9 mouse cellular contexts compared by ENCODE assay signal in genomic region chr16:57420773-57421556, GRCm38 (mm10).
DNase-seq lines count a peak whose midpoint lies in the region; ATAC-seq and TF ChIP-seq lines count a peak whose summit lies in the region.
"Had no signal": no experiment of that assay in that cellular context is flagged by ENCODE, and none has a peak within 500 bp of the region (broad histone marks: within the 10 kb centered on the region; RNA-seq: fewer than 3 reads in every experiment).

No protein-coding gene starts in this region.

- H3ac ChIP-seq in myocyte (ENCODE audit: control insufficient read depth, insufficient read length): no peak overlapping the region

- no peaks in the 10 kb centered on the region for H3K9me3 ChIP-seq in embryonic facial prominence, embryonic 14.5 days (ENCODE audit: control insufficient read depth, low read length)
- no peaks in the 10 kb centered on the region for H3K9me3 ChIP-seq in embryonic facial prominence, embryonic 10.5 days
- H3K9me3 ChIP-seq: midbrain, embryonic 15.5 days had no signal

- no peak overlapping the region for H3K9ac ChIP-seq in embryonic facial prominence, embryonic 14.5 days (ENCODE audit: low read depth, low read length)
- H3K9ac ChIP-seq: midbrain, embryonic 15.5 days had no signal

- peaks cover 29% of the 10 kb centered on the region for H3K4me1 ChIP-seq in embryonic facial prominence, embryonic 14.5 days (ENCODE audit: control insufficient read depth, insufficient read depth, low read length)
- H3K4me1 ChIP-seq in embryonic facial prominence, embryonic 10.5 days: peaks cover 20% of the 10 kb centered on the region
- H3K4me1 ChIP-seq: midbrain, embryonic 15.5 days had no signal

- no peaks in the 10 kb centered on the region for H3K36me3 ChIP-seq in embryonic facial prominence, embryonic 14.5 days (ENCODE audit: control insufficient read depth, insufficient read depth, low read length)
- no peaks in the 10 kb centered on the region for H3K36me3 ChIP-seq in embryonic facial prominence, embryonic 10.5 days (replicated peaks)
- H3K36me3 ChIP-seq in myocyte (ENCODE audit: control insufficient read depth, insufficient read depth): no peaks in the 10 kb centered on the region
- H3K36me3 ChIP-seq: midbrain, embryonic 15.5 days had no signal

- H3K79me2 ChIP-seq in myocyte (ENCODE audit: control insufficient read depth, insufficient read depth): no peaks in the 10 kb centered on the region

- no peak overlapping the region for H3K4me3 ChIP-seq in embryonic facial prominence, embryonic 14.5 days (ENCODE audit: low read depth, low read length)
- H3K4me3 ChIP-seq in embryonic facial prominence, embryonic 10.5 days: no peak overlapping the region
- no peak overlapping the region for H3K4me3 ChIP-seq in myocyte
- H3K4me3 ChIP-seq: midbrain, embryonic 15.5 days had no signal

- DNase-seq in embryonic facial prominence, embryonic 14.5 days (ENCODE audit: low spot score): peak; percentile 48
- no peak for DNase-seq in embryonic facial prominence, embryonic 10.5 days (ENCODE audit: low spot score)
- peak; percentile 91 for DNase-seq in heart, adult 8-10 months (ENCODE audit: low spot score)
- peak; percentile 28 to 69 for DNase-seq in kidney, adult 8-10 months
- no peak for DNase-seq in spleen, adult 18-20 months
- DNase-seq in embryo, embryonic 10.5 days (ENCODE audit: low spot score): no peak
- no peak for DNase-seq in embryo, embryonic 9.5 days (ENCODE audit: extremely low spot score)

- H3K27ac ChIP-seq in embryonic facial prominence, embryonic 14.5 days (replicated peaks; ENCODE audit: low read depth, low read length): peak overlapping the region; percentile 33; the same call in 1 of the 2 replicates
- H3K27ac ChIP-seq in embryonic facial prominence, embryonic 10.5 days (replicated peaks): no peak overlapping the region
- H3K27ac ChIP-seq: midbrain, embryonic 15.5 days had no signal

- no peak overlapping the region for H3K4me2 ChIP-seq in embryonic facial prominence, embryonic 14.5 days (ENCODE audit: low read depth, low read length)
- H3K4me2 ChIP-seq in myocyte (ENCODE audit: low read depth): peak overlapping the region; percentile 65
- H3K4me2 ChIP-seq: midbrain, embryonic 15.5 days had no signal

- TF ChIP-seq POLR2A in myocyte (IDR thresholded peaks at IDR 0.05; ENCODE audit: insufficient read length, low read depth): no peak

- H3K27me3 ChIP-seq in embryonic facial prominence, embryonic 14.5 days (replicated peaks; ENCODE audit: control insufficient read depth, insufficient read depth, low read length): no peaks in the 10 kb centered on the region
- no peaks in the 10 kb centered on the region for H3K27me3 ChIP-seq in embryonic facial prominence, embryonic 10.5 days (replicated peaks; ENCODE audit: low read depth, poor library complexity, severe bottlenecking)
- no peaks in the 10 kb centered on the region for H3K27me3 ChIP-seq in myocyte (ENCODE audit: control insufficient read depth, insufficient read depth, insufficient read length)
- H3K27me3 ChIP-seq: midbrain, embryonic 15.5 days had no signal

- no peak for ATAC-seq in embryonic facial prominence, embryonic 14.5 days (ENCODE audit: low read depth)
- ATAC-seq: midbrain, embryonic 15.5 days had no signal

- WGBS in embryonic facial prominence, embryonic 14.5 days: 37% methylated on average over 8 of the region's 8 CpGs
- WGBS in embryonic facial prominence, embryonic 10.5 days: 68% methylated on average over 8 of the region's 8 CpGs

TF ChIP-seq in myocyte, 11 proteins besides CTCF, POLR2A, EP300 and RAD21:
- TF ChIP-seq MYOD1 (IDR thresholded peaks at IDR 0.05; ENCODE audit: control insufficient read depth in 1 of 3, insufficient read length in 2 of 3, low read depth in 2 of 3): no peak
- TF ChIP-seq USF1 (IDR thresholded peaks at IDR 0.05; ENCODE audit: low read depth): no peak
- no peak for TF ChIP-seq MAX (IDR thresholded peaks at IDR 0.05; ENCODE audit: low read depth)
- TF ChIP-seq TCF12 (IDR thresholded peaks at IDR 0.05; ENCODE audit: insufficient read depth, poor library complexity, severe bottlenecking): no peak
- no peak for TF ChIP-seq MYOG (IDR thresholded peaks at IDR 0.05; ENCODE audit: control insufficient read depth in 1 of 3, insufficient read depth in 1 of 3, insufficient read length in 2 of 3, low read depth in 2 of 3)
- TF ChIP-seq REST (IDR thresholded peaks at IDR 0.05; ENCODE audit: insufficient read depth, insufficient read length): no peak
- no peak for TF ChIP-seq POLR2AphosphoS2 (IDR thresholded peaks at IDR 0.05; ENCODE audit: insufficient read length, low read depth)
- TF ChIP-seq TCF3 (IDR thresholded peaks at IDR 0.05; ENCODE audit: insufficient read length, low read depth): no peak
- no peak for TF ChIP-seq CEBPB (IDR thresholded peaks at IDR 0.05; ENCODE audit: insufficient read depth, poor library complexity, severe bottlenecking)
- TF ChIP-seq E2F4 (IDR thresholded peaks at IDR 0.05; ENCODE audit: insufficient read depth): no peak

Comparison
In these comparisons a context has a peak if more than half of its experiments do, and no peak if none do; other contexts are left out.
1. DNase-seq: peak in embryonic facial prominence, embryonic 14.5 days (single experiment), heart, adult 8-10 months (single experiment) and kidney, adult 8-10 months (2 of 2); none in embryonic facial prominence, embryonic 10.5 days (single experiment), spleen, adult 18-20 months (0 of 2), embryo, embryonic 10.5 days (single experiment) and embryo, embryonic 9.5 days (single experiment).